Mouse (Mus musculus) testis, adult 2 months (tissue): ENCODE measurements around the gene Gnai3.

ENCODE experiments used
- CTCF ChIP-seq: fragments of 200-500 bp; IDR thresholded peaks from 2 replicates; pipeline ENCODE4 v1.5.1; 2012; ENCODE audit warnings: low read depth, mild to moderate bottlenecking, inconsistent platforms, low read length, moderate library complexity; ENCODE audit not compliant: control insufficient read depth, insufficient read depth, insufficient replicate concordance
- POLR2A ChIP-seq: fragments of 200-500 bp; IDR thresholded peaks from 2 replicates; pipeline ENCODE4 v1.6.1; 2012; ENCODE audit warnings: low read depth, mild to moderate bottlenecking, inconsistent platforms, low read length, moderate library complexity; ENCODE audit not compliant: control insufficient read depth

GRCm38 (mm10) chr3:108097656-108098055 is 48.3 kb downstream of the Gnai3 start:
- TF ChIP-seq CTCF (no peak), POLR2A (no peak)
